Mouse (Mus musculus) kidney, embryonic 16.5 days (tissue): ENCODE results near the gene Rnaseh2a. TPM values are rescaled to one million over a fixed set of nuclear protein-coding genes. Genes with fewer than 3 reads are reported as not detected.

Source experiments
- ATAC-seq: fragments of 200-750 bp; cut with Nextera tagmentation; 2 replicates; pipeline ENCODE4 v1.8.0; 2017; ENCODE audit warnings: moderate TSS enrichment; ENCODE audit not compliant: low FRiP score, low TSS enrichment
- H3K27ac ChIP-seq: fragments of 300-500 bp; sonication (generic); 2 replicates; pipeline ENCODE4 v1.5.1; 2014; ENCODE audit warnings: low read length
- H3K27me3 ChIP-seq: fragments of 300-500 bp; sonication (generic); 2 replicates; pipeline ENCODE4 v1.6.1; 2014; ENCODE audit warnings: low read length, control low read depth, mixed read lengths; ENCODE audit not compliant: insufficient read depth
- H3K36me3 ChIP-seq: fragments of 300-500 bp; sonication (generic); 2 replicates; pipeline ENCODE4 v1.6.1; 2014; ENCODE audit warnings: low read length, control low read depth, mixed read lengths; ENCODE audit not compliant: insufficient read depth
- H3K4me1 ChIP-seq: fragments of 300-500 bp; sonication (generic); 2 replicates; pipeline ENCODE4 v1.6.1; 2014; ENCODE audit warnings: low read length, control low read depth, mixed read lengths; ENCODE audit not compliant: insufficient read depth
- H3K4me2 ChIP-seq: fragments of 300-500 bp; sonication (generic); replicated peaks from 2 replicates; pipeline ENCODE4 v1.6.1; 2014; ENCODE audit warnings: low read depth, low read length
- H3K4me3 ChIP-seq: fragments of 300-500 bp; sonication (generic); 2 replicates; pipeline ENCODE4 v1.5.1; 2014; ENCODE audit warnings: mild to moderate bottlenecking, low read length
- H3K9ac ChIP-seq: fragments of 300-500 bp; sonication (generic); replicated peaks from 2 replicates; pipeline ENCODE4 v1.6.1; 2014; ENCODE audit warnings: low read length
- H3K9me3 ChIP-seq: fragments of 300-500 bp; sonication (generic); 2 replicates; pipeline ENCODE4 v1.6.1; 2016; ENCODE audit warnings: low read length, control low read depth
- WGBS: fragments of 180-500 bp; shearing (Covaris S2); extraction: QIAGEN DNeasy Blood & Tissue Kit; methylation state at CpG from one replicate; pipeline ENCODE4 v1.1.7; 2014; 5-methylcytosine and 5-hydroxymethylcytosine counted together
- polyA plus RNA-seq: library from polyadenylated mRNA; unstranded; fragments of >200 nt; fragmentation: Nextera tagmentation; extraction: Ambion mirVana; gene quantifications from 2 replicates; pipeline ENCODE4 v1.2.1, GENCODE M21; 2015

The Rnaseh2a gene
- polyA plus RNA-seq, 1 experiment from 2014 or later = 137 TPM

DNA sequence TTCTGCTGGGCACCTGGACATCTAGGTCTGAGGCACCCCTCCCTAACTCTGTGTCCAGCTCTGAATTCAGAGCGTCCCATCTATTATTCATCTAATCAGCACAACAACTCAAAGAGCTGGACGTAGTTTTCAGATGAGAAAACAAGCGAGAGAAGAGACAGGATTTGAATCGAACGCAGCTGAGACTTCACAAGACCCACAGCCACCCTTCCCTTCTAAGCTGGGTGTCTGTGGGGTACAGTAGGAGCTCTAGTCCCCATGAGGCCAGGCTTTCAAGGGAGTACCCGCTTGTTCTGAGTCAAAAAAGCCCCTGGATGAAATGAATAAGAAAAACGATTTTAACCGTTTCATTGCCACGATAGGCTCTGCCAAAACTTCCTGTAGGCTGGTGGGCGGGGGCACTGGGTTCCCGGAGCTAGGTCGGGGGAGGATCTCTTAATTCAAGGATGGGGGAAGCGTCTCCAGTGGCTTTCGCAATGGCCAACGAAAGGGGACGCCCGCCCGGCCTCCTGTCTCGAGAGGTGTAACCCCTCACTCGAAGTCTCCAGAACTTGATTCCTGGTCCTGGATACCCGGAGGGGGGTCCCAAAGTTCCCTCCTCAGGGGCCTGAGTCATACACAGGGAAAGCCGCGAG is 15.6 kb upstream of the Rnaseh2a start:
- Histone ChIP-seq H3K4me1 (peaks cover 64% of the 10 kb centered on the region), H3K4me3 (peak overlapping the region; percentile 55), H3K9me3 (no peaks in the 10 kb centered on the region), H3K27me3 (no peaks in the 10 kb centered on the region), H3K27ac (peak overlapping the region; percentile 87), H3K4me2 (peak overlapping the region; percentile 100), H3K36me3 (no peaks in the 10 kb centered on the region), H3K9ac (peak overlapping the region; percentile 75)
- under 1% methylated on average over 23 of the region's 23 CpGs for WGBS
- ATAC-seq = no peak

DNA sequence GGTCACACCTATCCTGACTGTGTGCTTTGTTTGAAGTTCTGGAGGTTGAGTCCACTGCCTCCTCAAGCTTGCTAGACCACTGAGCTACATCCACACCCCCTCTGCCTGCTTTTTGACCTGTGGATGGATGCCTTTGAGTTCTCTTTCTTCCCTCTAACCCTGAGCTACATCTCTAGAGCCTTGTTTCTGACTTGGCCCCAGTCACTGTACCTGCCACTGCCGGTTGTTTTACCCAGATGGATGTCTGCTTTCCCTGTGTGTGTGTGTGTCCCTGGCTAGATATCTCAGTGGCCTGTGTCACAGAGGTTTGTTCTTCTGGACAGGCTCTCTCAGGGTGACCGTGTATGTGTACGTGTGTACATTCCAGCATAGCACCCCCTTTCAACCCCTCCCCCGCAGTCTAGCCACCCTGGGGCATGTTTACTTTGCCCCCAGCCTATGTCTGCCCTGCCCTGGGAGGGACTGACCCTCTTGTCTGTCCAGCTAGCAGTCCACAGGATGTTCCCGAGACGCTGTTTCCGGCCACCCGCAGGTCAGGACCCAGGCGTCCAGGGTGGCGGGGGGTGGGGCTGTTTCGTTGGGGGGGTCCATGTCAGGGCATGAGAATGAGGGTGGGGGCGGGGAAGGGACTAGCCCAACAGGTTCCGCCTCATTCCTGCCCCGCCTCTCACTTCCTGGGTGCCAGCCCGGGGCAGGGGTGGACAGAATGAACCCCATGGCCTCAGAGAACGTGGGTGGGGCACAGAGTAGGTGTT is 14.9 kb upstream of the Rnaseh2a start:
- H3K4me1 ChIP-seq = peaks cover 67% of the 10 kb centered on the region
- ATAC-seq = no peak
- peak overlapping the region; percentile 87 for H3K27ac ChIP-seq
- H3K9ac ChIP-seq = peak overlapping the region; percentile 75; the same call in 1 of the 2 replicates
- H3K27me3 ChIP-seq = no peaks in the 10 kb centered on the region
- H3K4me2 ChIP-seq = peak overlapping the region; percentile 100
- H3K36me3 ChIP-seq = no peaks in the 10 kb centered on the region
- H3K4me3 ChIP-seq = peak overlapping the region; percentile 55; the same call in 1 of the 2 replicates
- H3K9me3 ChIP-seq = no peaks in the 10 kb centered on the region
- 3% methylated on average over 16 of the region's 16 CpGs for WGBS

DNA sequence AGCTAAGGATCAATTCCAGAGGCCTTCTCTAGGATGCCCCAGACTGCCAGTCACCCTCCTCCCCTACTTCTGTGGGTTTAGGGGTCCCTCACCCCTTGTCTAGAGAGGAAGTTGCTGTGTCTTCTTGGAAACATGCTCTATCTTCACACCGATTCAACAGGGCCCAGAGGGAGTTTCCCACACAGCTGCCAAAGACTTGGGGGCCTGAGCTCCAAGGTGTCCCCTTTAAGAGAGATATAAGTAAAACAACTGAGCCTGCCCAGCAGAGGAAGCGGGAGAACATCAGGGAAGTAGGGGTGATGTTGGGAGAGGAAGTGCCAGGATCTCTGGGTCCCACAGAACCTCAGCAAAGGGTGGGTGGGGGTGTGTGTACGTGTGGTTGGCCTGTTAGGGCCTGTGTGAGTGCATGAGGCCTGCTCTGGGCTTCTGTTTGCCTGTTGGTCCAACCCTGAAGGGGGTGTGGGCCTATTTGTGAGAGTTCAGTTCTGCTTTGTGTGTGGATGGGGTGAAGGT is 13.0 kb upstream of the Rnaseh2a start:
- H3K4me1 ChIP-seq = peaks cover 76% of the 10 kb centered on the region
- peak overlapping the region; percentile 87 for H3K27ac ChIP-seq
- no peaks in the 10 kb centered on the region for H3K9me3 ChIP-seq
- no peak overlapping the region for H3K9ac ChIP-seq
- whole genome bisulfite sequencing = 62% methylated on average over 3 of the region's 3 CpGs
- ATAC-seq = no peak
- no peak overlapping the region for H3K4me2 ChIP-seq
- H3K36me3 ChIP-seq = no peaks in the 10 kb centered on the region
- no peak overlapping the region for H3K4me3 ChIP-seq
- no peaks in the 10 kb centered on the region for H3K27me3 ChIP-seq

DNA sequence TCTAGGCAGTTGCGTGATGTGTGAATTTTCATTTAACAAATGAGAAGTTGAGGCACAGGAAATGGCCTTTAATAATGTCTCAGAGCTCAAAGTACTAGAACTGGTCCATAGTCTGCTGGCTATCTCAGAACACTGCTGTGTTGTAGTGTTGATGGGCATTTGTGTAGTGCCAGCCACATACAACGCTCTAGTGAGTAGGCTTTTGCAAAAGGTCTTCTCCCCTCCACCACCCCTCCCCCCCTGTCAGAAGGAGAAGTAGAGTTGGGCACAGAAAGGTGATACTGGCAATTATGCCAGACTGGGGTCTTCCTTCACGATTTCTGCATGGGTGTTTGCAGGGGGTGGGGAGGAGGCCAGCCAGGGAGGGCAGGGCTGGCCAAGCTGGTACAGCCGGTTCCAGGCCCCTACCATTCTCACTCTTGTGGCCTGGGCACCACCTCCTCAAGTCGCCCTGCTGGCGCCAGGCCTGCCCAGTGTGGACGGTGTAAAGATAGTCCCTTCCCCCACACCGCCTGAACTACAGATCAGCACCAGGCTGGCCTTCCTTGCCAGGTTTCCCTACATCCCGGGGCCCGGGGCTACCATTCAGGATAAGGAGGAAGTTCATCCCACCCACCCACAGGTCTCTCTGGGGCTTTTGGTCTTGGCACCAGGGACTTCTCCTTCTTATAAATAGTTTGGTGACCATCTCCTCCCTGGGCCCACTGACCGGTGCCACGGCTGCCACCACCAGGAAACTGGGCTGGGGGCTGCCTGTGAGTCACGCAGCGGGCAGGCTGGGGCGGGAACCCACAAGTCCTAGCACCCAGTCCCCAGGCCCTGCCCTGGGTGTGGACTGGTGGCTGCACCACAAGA is 12.3 kb upstream of the Rnaseh2a start:
- Histone ChIP-seq H3K9ac (peak overlapping the region; percentile 23; the same call in 1 of the 2 replicates), H3K36me3 (no peaks in the 10 kb centered on the region), H3K4me3 (no peak overlapping the region), H3K4me2 (no peak overlapping the region), H3K9me3 (no peaks in the 10 kb centered on the region), H3K27ac (peak overlapping the region; percentile 87), H3K27me3 (no peaks in the 10 kb centered on the region), H3K4me1 (peaks cover 82% of the 10 kb centered on the region)
- no peak for ATAC-seq
- 70% methylated on average over 15 of the region's 15 CpGs for WGBS

DNA sequence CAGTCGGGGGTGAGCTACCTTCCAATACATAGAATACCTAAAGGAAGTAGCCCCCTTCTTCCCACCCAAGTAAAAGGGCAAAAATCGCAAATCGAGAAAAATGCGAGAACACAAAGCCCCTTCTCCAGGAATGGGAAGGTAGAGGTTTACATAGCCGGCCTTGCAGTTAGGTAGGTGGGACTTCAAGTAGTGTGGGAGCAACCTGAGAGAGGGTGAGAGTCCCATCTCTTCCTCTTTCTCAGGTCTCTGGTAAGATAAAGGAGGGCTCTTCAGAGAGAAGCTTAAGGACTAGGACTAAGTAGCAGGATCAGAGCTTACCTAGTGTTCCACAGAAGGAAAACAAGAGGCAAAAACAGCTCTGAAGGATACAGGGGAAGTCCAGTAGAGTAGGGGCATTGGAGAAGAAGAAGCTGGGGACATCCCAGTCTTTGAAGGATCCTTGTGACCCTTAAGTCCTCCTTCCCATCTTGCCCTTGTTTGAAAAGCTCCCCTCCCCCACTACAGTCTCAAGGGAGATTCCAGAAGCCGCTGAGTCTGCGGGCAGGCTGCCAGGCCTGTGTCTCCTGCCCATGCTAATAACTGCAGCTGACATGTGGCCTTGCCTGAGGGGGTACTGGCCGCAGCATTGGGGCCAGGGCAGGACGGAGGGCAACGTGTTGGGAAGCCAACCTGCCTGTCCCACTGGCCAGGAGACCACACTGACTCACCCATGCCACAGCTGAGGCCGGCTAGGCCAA is 11.2 kb upstream of the Rnaseh2a start:
- Histone ChIP-seq H3K27me3 (no peaks in the 10 kb centered on the region), H3K9ac (no peak overlapping the region), H3K4me2 (peak overlapping the region; percentile 96), H3K36me3 (no peaks in the 10 kb centered on the region), H3K4me1 (peaks cover 84% of the 10 kb centered on the region), H3K27ac (peak overlapping the region; percentile 87), H3K9me3 (no peaks in the 10 kb centered on the region), H3K4me3 (no peak overlapping the region)
- 35% methylated on average over 11 of the region's 11 CpGs for WGBS
- ATAC-seq = no peak

DNA sequence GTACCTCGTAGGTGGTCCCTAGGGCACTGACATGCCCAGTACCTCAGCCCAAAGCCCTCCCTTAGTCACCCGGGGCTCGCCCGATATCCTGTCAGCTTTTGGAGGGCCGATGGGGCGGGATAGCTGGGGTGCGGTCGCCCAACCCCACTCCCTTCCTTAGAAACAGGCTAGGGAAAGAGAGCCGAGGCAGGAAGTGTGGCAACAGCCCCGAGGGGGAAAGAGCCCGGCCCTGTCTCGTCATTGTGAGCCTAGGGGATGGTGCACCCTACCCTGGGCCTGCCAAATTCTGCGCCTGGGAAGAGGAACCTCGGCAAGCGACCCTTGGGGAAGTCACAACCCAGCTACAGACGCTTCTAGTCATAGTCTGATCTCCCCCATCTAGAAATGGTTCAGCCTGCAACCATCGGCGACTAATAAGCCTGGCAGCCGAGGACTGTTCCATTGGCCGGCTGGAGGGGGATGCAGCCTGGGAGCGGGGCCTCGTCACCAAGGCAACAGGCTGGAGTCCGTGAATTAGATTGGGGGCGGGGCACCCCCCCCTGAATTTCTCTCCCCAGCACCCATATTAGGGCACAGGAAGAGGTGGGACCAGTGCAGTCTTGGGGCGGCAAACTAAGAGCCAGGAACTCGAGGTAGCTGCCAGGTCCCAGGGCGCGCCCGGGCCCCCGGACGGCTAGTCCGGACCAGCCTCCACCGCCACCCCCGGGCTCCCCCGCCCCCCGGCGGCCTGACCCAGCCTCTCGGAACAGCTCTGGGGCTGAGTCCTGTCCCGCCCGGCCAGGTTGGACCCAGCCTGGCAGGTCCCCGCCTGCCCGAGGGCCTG is 10.2 kb upstream of the Rnaseh2a start:
- H3K9me3 ChIP-seq = no peaks in the 10 kb centered on the region
- peak; percentile 32 for ATAC-seq
- 2% methylated on average over 42 of the region's 42 CpGs for WGBS
- peaks cover 1% of the 10 kb centered on the region; the same call in 1 of the 2 replicates for H3K36me3 ChIP-seq
- H3K9ac ChIP-seq = peak overlapping the region; percentile 55
- H3K27me3 ChIP-seq = no peaks in the 10 kb centered on the region
- H3K4me3 ChIP-seq = peak overlapping the region; percentile 41
- peak overlapping the region; percentile 96 for H3K4me2 ChIP-seq
- H3K4me1 ChIP-seq = peaks cover 82% of the 10 kb centered on the region
- H3K27ac ChIP-seq = peak overlapping the region; percentile 87

DNA sequence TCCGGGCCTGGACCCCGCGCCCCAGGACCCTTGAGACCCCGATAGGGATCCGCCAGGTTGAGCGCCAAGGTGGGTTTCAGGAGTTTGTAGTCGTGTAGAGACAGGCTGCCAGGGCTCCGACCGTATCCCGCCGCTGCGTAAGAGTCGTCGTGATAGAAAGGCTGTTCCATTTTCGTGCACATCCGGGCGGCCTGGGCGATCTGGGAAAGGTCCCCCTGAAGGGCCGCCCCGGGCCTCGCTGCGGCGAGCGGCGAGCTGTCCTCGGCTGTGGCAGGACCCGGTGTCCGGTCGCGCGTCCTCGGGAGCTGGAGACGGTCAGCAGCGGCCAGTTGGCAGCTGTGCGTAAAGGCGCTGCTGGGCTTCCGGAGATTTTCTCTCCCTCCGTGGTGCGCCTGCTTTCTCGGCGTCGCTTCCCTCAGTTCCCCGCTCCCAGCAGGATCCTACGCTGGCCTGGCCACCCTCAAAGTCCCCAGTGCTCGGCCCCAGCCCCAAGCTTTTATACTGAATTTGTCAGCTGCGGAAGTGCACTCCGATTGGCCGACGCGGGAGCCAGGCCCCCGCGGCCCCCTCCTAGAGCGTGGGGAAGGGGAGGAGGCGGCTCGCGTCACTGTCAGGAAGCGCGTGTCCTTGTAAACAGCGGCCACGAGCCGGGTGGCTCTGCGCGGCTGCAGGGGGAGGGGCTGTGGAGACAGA is 8.8 kb upstream of the Rnaseh2a start, which contains the start of gene Junb:
Gene Junb, minus strand, starts transcription at position 471 of the 693 bp plus-strand sequence.
- peak within 1 kb of the TSS; percentile 74 for H3K9ac ChIP-seq
- no peaks in the 10 kb centered on the region for H3K27me3 ChIP-seq
- 0% methylated on average over 63 of the region's 63 CpGs for WGBS
- peak within 1 kb of the TSS; percentile 96 for H3K4me2 ChIP-seq
- H3K4me3 ChIP-seq = peak within 1 kb of the TSS; percentile 61
- H3K9me3 ChIP-seq = no peaks in the 10 kb centered on the region
- ATAC-seq = peak; percentile 54
- peaks cover 12% of the 10 kb centered on the region; the same call in 1 of the 2 replicates for H3K36me3 ChIP-seq
- peak within 1 kb of the TSS; percentile 87 for H3K27ac ChIP-seq
- H3K4me1 ChIP-seq = peaks cover 78% of the 10 kb centered on the region
